Mouse (Mus musculus): ENCODE measurements around the gene Ttc9b.

DNA sequence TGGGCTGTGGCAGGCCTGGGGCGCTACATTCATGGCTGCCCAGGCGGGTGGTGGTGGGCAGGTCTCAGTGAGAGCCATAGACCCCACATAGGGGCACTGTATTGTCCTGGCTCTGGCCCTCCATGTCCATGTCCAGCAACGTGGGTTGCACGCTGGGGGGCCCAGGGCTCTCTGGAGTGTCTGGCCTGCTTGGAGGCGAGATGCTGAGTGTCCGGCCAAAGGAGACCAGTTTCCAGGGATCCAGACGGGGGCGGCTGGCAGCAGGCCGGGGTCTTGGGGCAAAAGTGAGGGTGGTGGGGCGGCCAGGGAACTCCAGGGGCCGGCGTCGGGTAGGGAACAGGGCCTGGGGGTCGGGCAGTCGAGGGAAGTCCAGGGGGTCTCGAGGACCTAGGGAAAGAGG lies 2.9 kb downstream of the Ttc9b start:
- TF ChIP-seq CTCF (IDR thresholded peaks at IDR 0.05; ENCODE audit: low read depth, low read length) (no peak), TAL1 (conservative IDR thresholded peaks at IDR 0.05; ENCODE audit: low read depth, low read length) (no peak)

Measured in G1E (cell line).